Mouse (Mus musculus) stomach, embryonic 14.5 days (tissue): ENCODE data around the gene Cdkn2c. TPM values are rescaled to one million over a fixed set of nuclear protein-coding genes. Genes with fewer than 3 reads are reported as not detected.

Experiments used
- ATAC-seq: fragments of 200-750 bp; cut with Nextera tagmentation; 2 replicates; pipeline ENCODE4 v1.8.0; 2017; ENCODE audit warnings: low read depth, moderate TSS enrichment; ENCODE audit not compliant: insufficient number of reproducible peaks, insufficient read depth, low FRiP score
- H3K27ac ChIP-seq: fragments of 300-500 bp; sonication (generic); 2 replicates; pipeline ENCODE4 v1.5.1; 2014; ENCODE audit warnings: mild to moderate bottlenecking, low read length, moderate library complexity, mixed read lengths
- H3K27me3 ChIP-seq: fragments of 300-500 bp; sonication (generic); 2 replicates; pipeline ENCODE4 v1.6.1; 2014; ENCODE audit warnings: low read length, control low read depth, mixed read lengths; ENCODE audit not compliant: control insufficient read depth, insufficient read depth
- H3K36me3 ChIP-seq: fragments of 300-500 bp; sonication (generic); 2 replicates; pipeline ENCODE4 v1.6.1; 2014; ENCODE audit warnings: mild to moderate bottlenecking, control low read depth, low read length, moderate library complexity, mixed read lengths; ENCODE audit not compliant: control insufficient read depth, insufficient read depth
- H3K4me1 ChIP-seq: fragments of 300-500 bp; sonication (generic); 2 replicates; pipeline ENCODE4 v1.6.1; 2014; ENCODE audit warnings: low read length, control low read depth, mixed read lengths; ENCODE audit not compliant: control insufficient read depth, insufficient read depth
- H3K4me2 ChIP-seq: fragments of 300-500 bp; sonication (generic); replicated peaks from 2 replicates; pipeline ENCODE4 v1.6.1; 2014; ENCODE audit warnings: low read depth, low read length, control low read depth
- H3K4me3 ChIP-seq: fragments of 300-500 bp; sonication (generic); 2 replicates; pipeline ENCODE4 v1.5.1; 2014; ENCODE audit warnings: low read depth, low read length, control low read depth
- H3K9ac ChIP-seq: fragments of 300-500 bp; sonication (generic); replicated peaks from 2 replicates; pipeline ENCODE4 v1.6.1; 2014; ENCODE audit warnings: low read depth, mild to moderate bottlenecking, control low read depth, low read length, moderate library complexity, mixed read lengths
- H3K9me3 ChIP-seq: fragments of 300-500 bp; sonication (generic); 2 replicates; pipeline ENCODE4 v1.6.1; 2016; ENCODE audit warnings: low read depth, low read length, control low read depth; ENCODE audit not compliant: control insufficient read depth
- WGBS: fragments of 180-500 bp; shearing (Covaris S2); extraction: QIAGEN DNeasy Blood & Tissue Kit; methylation state at CpG from one replicate; pipeline ENCODE4 v1.1.7; 2014; 5-methylcytosine and 5-hydroxymethylcytosine counted together
- polyA plus RNA-seq: library from polyadenylated mRNA; unstranded; fragments of >200 nt; fragmentation: Nextera tagmentation; extraction: Ambion mirVana; gene quantifications from 2 replicates; pipeline ENCODE4 v1.2.1, GENCODE M21; 2014

The Cdkn2c gene
- polyA plus RNA-seq, 1 experiment from 2014 or later: 7.0 TPM

GRCm38 (mm10) chr4:109661183-109661582 is 5.8 kb downstream of the Cdkn2c start:
- Histone ChIP-seq H3K9me3 (no peaks in the 10 kb centered on the region), H3K4me2 (no peak overlapping the region), H3K4me1 (peaks cover 9% of the 10 kb centered on the region), H3K4me3 (no peak overlapping the region), H3K36me3 (no peaks in the 10 kb centered on the region), H3K27ac (no peak overlapping the region), H3K9ac (no peak overlapping the region), H3K27me3 (peaks cover 35% of the 10 kb centered on the region)
- no peak for ATAC-seq
- WGBS: 19% methylated on average over 5 of the region's 5 CpGs

GRCm38 (mm10) chr4:109660568-109660967 is 6.4 kb downstream of the Cdkn2c start:
- H3K9ac ChIP-seq: no peak overlapping the region
- ATAC-seq: no peak
- H3K4me2 ChIP-seq: no peak overlapping the region
- H3K4me3 ChIP-seq: no peak overlapping the region
- WGBS: 26% methylated on average over 3 of the region's 3 CpGs
- H3K9me3 ChIP-seq: no peaks in the 10 kb centered on the region
- H3K4me1 ChIP-seq: peaks cover 9% of the 10 kb centered on the region
- peaks cover 35% of the 10 kb centered on the region for H3K27me3 ChIP-seq
- H3K36me3 ChIP-seq: no peaks in the 10 kb centered on the region
- H3K27ac ChIP-seq: no peak overlapping the region

- Histone ChIP-seq H3K4me3 (no peak overlapping the region), H3K9me3 (no peaks in the 10 kb centered on the region), H3K9ac (no peak overlapping the region), H3K4me1 (peaks cover 9% of the 10 kb centered on the region), H3K36me3 (no peaks in the 10 kb centered on the region), H3K27ac (no peak overlapping the region), H3K27me3 (peaks cover 38% of the 10 kb centered on the region), H3K4me2 (no peak overlapping the region)
- 17% methylated on average over 2 of the region's 2 CpGs for WGBS
- no peak for ATAC-seq
These were observed 7.4 kb downstream of the Cdkn2c start for GRCm38 (mm10) chr4:109659571-109659970.

- Histone ChIP-seq H3K4me2 (no peak overlapping the region), H3K4me1 (peaks cover 9% of the 10 kb centered on the region), H3K27ac (no peak overlapping the region), H3K9ac (no peak overlapping the region), H3K36me3 (no peaks in the 10 kb centered on the region), H3K9me3 (no peaks in the 10 kb centered on the region), H3K27me3 (peaks cover 34% of the 10 kb centered on the region), H3K4me3 (no peak overlapping the region)
- 8% methylated on average over 8 of the region's 8 CpGs for WGBS
- ATAC-seq: no peak
These were observed 8.2 kb downstream of the Cdkn2c start for GRCm38 (mm10) chr4:109658826-109659225.

- WGBS: 2% methylated on average over 20 of the region's 20 CpGs
- peak overlapping the region; percentile 29; the same call in 1 of the 2 replicates for H3K4me3 ChIP-seq
- H3K36me3 ChIP-seq: no peaks in the 10 kb centered on the region
- peaks cover 36% of the 10 kb centered on the region for H3K27me3 ChIP-seq
- H3K27ac ChIP-seq: no peak overlapping the region
- peak overlapping the region; percentile 40; the same call in 1 of the 2 replicates for H3K4me2 ChIP-seq
- peaks cover 9% of the 10 kb centered on the region for H3K4me1 ChIP-seq
- ATAC-seq: no peak
- no peaks in the 10 kb centered on the region for H3K9me3 ChIP-seq
- no peak overlapping the region for H3K9ac ChIP-seq
These were observed 9.0 kb downstream of the Cdkn2c start for GRCm38 (mm10) chr4:109657851-109658500.

- H3K27me3 ChIP-seq: peaks cover 33% of the 10 kb centered on the region
- under 1% methylated on average over 52 of the region's 53 CpGs for WGBS
These were observed 9.8 kb downstream of the Cdkn2c start for GRCm38 (mm10) chr4:109657021-109657850.

GRCm38 (mm10) chr4:109656301-109656700 is 10.7 kb downstream of the Cdkn2c start:
- Histone ChIP-seq H3K4me2 (no peak overlapping the region), H3K9ac (no peak overlapping the region), H3K27ac (no peak overlapping the region), H3K36me3 (no peaks in the 10 kb centered on the region), H3K27me3 (peaks cover 32% of the 10 kb centered on the region), H3K4me1 (peaks cover 9% of the 10 kb centered on the region), H3K9me3 (no peaks in the 10 kb centered on the region), H3K4me3 (no peak overlapping the region)
- 15% methylated on average over 4 of the region's 4 CpGs for WGBS
- ATAC-seq: no peak

More at GRCm38 (mm10) chr4:109657021-109657850, 9.8 kb downstream of the Cdkn2c start:
- no peak overlapping the region for H3K9ac ChIP-seq
- no peaks in the 10 kb centered on the region for H3K36me3 ChIP-seq
- peak overlapping the region; percentile 40 for H3K4me2 ChIP-seq
- H3K4me1 ChIP-seq: peaks cover 9% of the 10 kb centered on the region
- H3K4me3 ChIP-seq: peak overlapping the region; percentile 29
- ATAC-seq: peak; percentile 37
- H3K27ac ChIP-seq: no peak overlapping the region
- no peaks in the 10 kb centered on the region for H3K9me3 ChIP-seq

- H3K4me2 ChIP-seq: no peak overlapping the region
- peaks cover 28% of the 10 kb centered on the region for H3K27me3 ChIP-seq
- no peaks in the 10 kb centered on the region for H3K9me3 ChIP-seq
- H3K4me1 ChIP-seq: peaks cover 9% of the 10 kb centered on the region
- ATAC-seq: no peak
- no peak overlapping the region for H3K4me3 ChIP-seq
- H3K36me3 ChIP-seq: no peaks in the 10 kb centered on the region
- H3K27ac ChIP-seq: no peak overlapping the region
- 44% methylated on average over 2 of the region's 2 CpGs for WGBS
- no peak overlapping the region for H3K9ac ChIP-seq
These were observed 11.3 kb downstream of the Cdkn2c start for GRCm38 (mm10) chr4:109655738-109656137.
